Mouse (Mus musculus) adrenal gland, postnatal 4 days (tissue): ENCODE results near the gene Bms1. TPM values are rescaled to one million over a fixed set of nuclear protein-coding genes. Genes with fewer than 3 reads are reported as not detected.

Source experiments
- DNase-seq, 2 experiments: peaks; one replicate each; pipeline ENCODE4 v3.0.0; 2021 to 2022; ENCODE audit warnings: low spot score in 2 of 2, mixed read lengths in 2 of 2
- long read RNA-seq, 2 experiments: library from polyadenylated mRNA; stranded (forward); transcript quantifications; one replicate each; pipeline ENCODE4 v2.0.0; 2021
- total RNA-seq, 2 experiments: library from RNA; stranded (reverse); gene quantifications; 2 replicates each; pipeline ENCODE4 v1.2.3; 2021

The Bms1 gene
- 10 to 100 TPM; 33.1 to 35.9 TPM for total RNA-seq
- long read RNA-seq, experiment 1, full-length matches to known transcripts, result 6 of 9 reads
- long read RNA-seq, experiment 1, partial matches to known transcripts, result 2 of 9 reads
- long read RNA-seq, experiment 1, other reads (novel, unspliced or antisense), result 1 of 9 reads
- long read RNA-seq, experiment 2, full-length matches to known transcripts, result 34 of 53 reads
- long read RNA-seq, experiment 2, partial matches to known transcripts, result 14 of 53 reads
- long read RNA-seq, experiment 2, other reads (novel, unspliced or antisense), result 5 of 53 reads

- peak; percentile 84 for DNase-seq
These were observed at the start of gene Bms1 for GRCm38 (mm10) chr6:118419050-118419920. Bms1 (minus strand) TSS chr6:118419474.

GRCm38 (mm10) chr6:118462069-118462705 lies 42.9 kb upstream of the Bms1 start:
- no peak for DNase-seq

GRCm38 (mm10) chr6:118457726-118458125 lies 38.5 kb upstream of the Bms1 start:
- DNase-seq, result no peak

GRCm38 (mm10) chr6:118455042-118455631 lies 35.9 kb upstream of the Bms1 start, which contains the start of gene Zfp248:
Zfp248 (minus strand) TSS chr6:118455528.
- peak; percentile 64 to 78 for DNase-seq

- no peak for DNase-seq
These were observed 35.2 kb upstream of the Bms1 start for GRCm38 (mm10) chr6:118454452-118454851.

GRCm38 (mm10) chr6:118431502-118431901 lies 12.2 kb upstream of the Bms1 start:
- no peak for DNase-seq

- no peak for DNase-seq
These were observed 7.4 kb upstream of the Bms1 start for GRCm38 (mm10) chr6:118426666-118427065.

GRCm38 (mm10) chr6:118410428-118410827 lies 8.8 kb downstream of the Bms1 start:
- DNase-seq, result no peak

- no peak for DNase-seq
These were observed 10.8 kb downstream of the Bms1 start for GRCm38 (mm10) chr6:118408510-118408909.

- no peak for DNase-seq
These were observed 12.9 kb downstream of the Bms1 start for GRCm38 (mm10) chr6:118406421-118406820.

- no peak for DNase-seq
These were observed 28.5 kb downstream of the Bms1 start for GRCm38 (mm10) chr6:118390746-118391145.

- DNase-seq, result no peak
These were observed 33.3 kb downstream of the Bms1 start for GRCm38 (mm10) chr6:118385962-118386361.

GRCm38 (mm10) chr6:118381234-118381633 lies 38.0 kb downstream of the Bms1 start:
- DNase-seq, result no peak

- no peak for DNase-seq
These were observed 38.6 kb downstream of the Bms1 start for GRCm38 (mm10) chr6:118380630-118381029.

GRCm38 (mm10) chr6:118379451-118380167 lies 39.7 kb downstream of the Bms1 start:
- peak; percentile 23 to 33 for DNase-seq

- DNase-seq, result no peak
These were observed 41.7 kb downstream of the Bms1 start for GRCm38 (mm10) chr6:118377611-118378010.

GRCm38 (mm10) chr6:118376023-118376422 lies 43.3 kb downstream of the Bms1 start:
- no peak for DNase-seq

- DNase-seq, result no peak
These were observed 43.8 kb downstream of the Bms1 start for GRCm38 (mm10) chr6:118375457-118375856.

GRCm38 (mm10) chr6:118375026-118375425 lies 44.2 kb downstream of the Bms1 start:
- DNase-seq, result no peak

GRCm38 (mm10) chr6:118373294-118373693 lies 46.0 kb downstream of the Bms1 start:
- DNase-seq, result peak in 1 of 2 experiments; percentile 25

GRCm38 (mm10) chr6:118372794-118373193 lies 46.5 kb downstream of the Bms1 start:
- no peak for DNase-seq
